Mouse (Mus musculus): ENCODE results near the gene Gde1.

DNA sequence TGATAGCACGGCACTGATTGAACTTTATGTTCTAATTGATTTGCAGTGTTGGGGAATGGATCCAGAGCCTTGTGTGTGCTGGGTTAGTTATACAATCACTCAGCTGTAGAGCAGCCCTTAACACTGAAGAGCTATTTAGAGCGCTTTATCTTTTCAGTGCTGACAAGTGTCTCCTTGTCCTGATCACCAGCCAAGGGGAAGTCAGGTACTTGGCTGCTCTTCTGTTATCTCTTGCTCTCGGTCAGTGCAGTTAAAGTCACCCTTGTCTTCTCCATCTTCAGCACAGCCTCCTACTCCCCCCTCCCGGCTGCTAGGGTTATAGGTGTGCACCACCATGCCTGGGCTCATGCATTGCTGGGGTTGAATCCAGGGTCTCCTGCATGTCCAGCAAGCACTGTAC, 28.8 kb downstream of the Gde1 start:
- TF ChIP-seq POLR2A (IDR thresholded peaks at IDR 0.05; ENCODE audit: insufficient read length, low read depth) (no peak), TCF3 (IDR thresholded peaks at IDR 0.05; ENCODE audit: insufficient read length, low read depth) (no peak), USF1 (IDR thresholded peaks at IDR 0.05; ENCODE audit: low read depth) (no peak), CEBPB (IDR thresholded peaks at IDR 0.05; ENCODE audit: insufficient read depth, poor library complexity, severe bottlenecking) (no peak), SRF (IDR thresholded peaks at IDR 0.05; ENCODE audit: control insufficient read depth, insufficient read length, low read depth) (no peak), MYOG (IDR thresholded peaks at IDR 0.05; ENCODE audit: control insufficient read depth in 1 of 3, insufficient read depth in 1 of 3, insufficient read length in 2 of 3, low read depth in 2 of 3) (no peak), MAX (IDR thresholded peaks at IDR 0.05; ENCODE audit: low read depth) (no peak), E2F4 (IDR thresholded peaks at IDR 0.05; ENCODE audit: insufficient read depth) (no peak), POLR2AphosphoS2 (IDR thresholded peaks at IDR 0.05; ENCODE audit: insufficient read length, low read depth) (no peak), REST (IDR thresholded peaks at IDR 0.05; ENCODE audit: insufficient read depth, insufficient read length) (no peak), MYOD1 (IDR thresholded peaks at IDR 0.05; ENCODE audit: control insufficient read depth in 1 of 3, insufficient read length in 2 of 3, low read depth in 2 of 3) (no peak), TCF12 (IDR thresholded peaks at IDR 0.05; ENCODE audit: insufficient read depth, poor library complexity, severe bottlenecking) (no peak)
